Mouse (Mus musculus): ENCODE measurements around the gene Vsnl1.

Vsnl1 gene

GRCm38 (mm10) chr12:11277207-11277606, 159.2 kb downstream of the Vsnl1 start:
- no peak for ATAC-seq (ENCODE audit: low TSS enrichment)

- no peak for ATAC-seq (ENCODE audit: low TSS enrichment)
These were observed 159.8 kb downstream of the Vsnl1 start for GRCm38 (mm10) chr12:11276632-11277031.

Data from frontal cortex, adult (tissue).